ENCODE assay signal across 7 mouse cellular contexts in the genomic region with DNA sequence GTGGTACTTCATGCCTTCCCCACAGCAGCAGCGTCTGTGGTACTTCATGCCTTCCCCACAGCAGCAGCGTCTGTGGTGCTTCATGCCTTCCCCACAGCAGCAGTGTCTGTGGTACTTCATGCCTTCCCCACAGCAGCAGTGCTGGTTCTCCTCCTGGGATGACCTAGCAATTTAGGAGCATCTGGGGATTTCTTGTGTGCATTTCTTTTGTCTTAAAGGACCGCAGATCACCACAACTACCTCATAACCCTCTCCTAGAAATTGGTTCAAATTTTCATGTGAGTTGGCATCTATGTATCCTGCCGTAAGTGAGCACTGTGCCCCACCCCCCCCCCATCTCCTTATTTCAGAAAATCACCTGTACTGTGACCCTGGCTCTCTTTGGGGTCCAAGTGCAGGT.
DNase-seq lines count a peak whose midpoint lies in the region; ATAC-seq lines count a peak whose summit lies in the region.
"Not testable (repeated sequence)": the region's sequence is repeated elsewhere in the genome, so short reads cannot be mapped to it uniquely, and the experiment has no call there.

No protein-coding gene starts in this region.

- not testable (repeated sequence) for H3K9me3 ChIP-seq in embryonic facial prominence, embryonic 10.5 days; forebrain, embryonic 11.5 days (ENCODE audit: control insufficient read depth, low read length); heart, embryonic 10.5 days; hindbrain, embryonic 14.5 days (ENCODE audit: control insufficient read depth, low read length); limb, embryonic 10.5 days (replicated peaks); midbrain, embryonic 11.5 days (ENCODE audit: control insufficient read depth, low read length); neural tube, embryonic 11.5 days (ENCODE audit: control insufficient read depth, low read length)

- 0 out of 2 replicates have a peak, but pooled peaks have one; percentile 15 for ATAC-seq in forebrain, embryonic 11.5 days (replicated peaks; ENCODE audit: low FRiP score)
- ATAC-seq in hindbrain, embryonic 14.5 days (ENCODE audit: low FRiP score); midbrain, embryonic 11.5 days (ENCODE audit: low FRiP score): not testable (repeated sequence)
- ATAC-seq in neural tube, embryonic 11.5 days (ENCODE audit: insufficient read depth, low FRiP score, low TSS enrichment), result 0 out of 2 replicates have a peak, but pooled peaks have one; percentile 9

- peaks cover 31% of the 10 kb centered on the region for H3K4me1 ChIP-seq in embryonic facial prominence, embryonic 10.5 days
- H3K4me1 ChIP-seq in forebrain, embryonic 11.5 days (replicated peaks; ENCODE audit: control insufficient read depth, insufficient read depth, low read length), result not testable (repeated sequence)
- peaks cover 28% of the 10 kb centered on the region for H3K4me1 ChIP-seq in heart, embryonic 10.5 days
- H3K4me1 ChIP-seq in hindbrain, embryonic 14.5 days (replicated peaks; ENCODE audit: control insufficient read depth, insufficient read depth, low read length), result peaks cover 15% of the 10 kb centered on the region
- H3K4me1 ChIP-seq in limb, embryonic 10.5 days, result peaks cover 36% of the 10 kb centered on the region
- peaks cover 16% of the 10 kb centered on the region for H3K4me1 ChIP-seq in midbrain, embryonic 11.5 days (ENCODE audit: control insufficient read depth, insufficient read depth, low read length)
- H3K4me1 ChIP-seq in neural tube, embryonic 11.5 days (ENCODE audit: control insufficient read depth, insufficient read depth, low read length), result peaks cover 22% of the 10 kb centered on the region

- H3K27me3 ChIP-seq in embryonic facial prominence, embryonic 10.5 days (replicated peaks; ENCODE audit: low read depth, poor library complexity, severe bottlenecking); forebrain, embryonic 11.5 days (ENCODE audit: control insufficient read depth, insufficient read depth, low read length); heart, embryonic 10.5 days (ENCODE audit: insufficient read depth, poor library complexity, severe bottlenecking); hindbrain, embryonic 14.5 days (ENCODE audit: control insufficient read depth, insufficient read depth, low read length); limb, embryonic 10.5 days (ENCODE audit: low read depth, poor library complexity, severe bottlenecking); midbrain, embryonic 11.5 days (ENCODE audit: control insufficient read depth, insufficient read depth, low read length); neural tube, embryonic 11.5 days (ENCODE audit: control insufficient read depth, insufficient read depth, low read length): not testable (repeated sequence)

- not testable (repeated sequence) for DNase-seq in embryonic facial prominence, embryonic 10.5 days (ENCODE audit: low spot score); forebrain, embryonic 11.5 days (ENCODE audit: low spot score); heart, embryonic 10.5 days (ENCODE audit: low spot score); hindbrain, embryonic 14.5 days (ENCODE audit: low spot score); limb, embryonic 10.5 days (ENCODE audit: low spot score); midbrain, embryonic 11.5 days (ENCODE audit: low spot score, missing footprints); neural tube, embryonic 11.5 days (ENCODE audit: low spot score)

- H3K9ac ChIP-seq in forebrain, embryonic 11.5 days (ENCODE audit: low read length); hindbrain, embryonic 14.5 days: not testable (repeated sequence)
- H3K9ac ChIP-seq in midbrain, embryonic 11.5 days (ENCODE audit: low read length), result peak overlapping the region; percentile 36; the same call in 1 of the 2 replicates
- 0 out of 2 replicates have a peak overlapping the region, but pooled peaks have one; percentile 31 for H3K9ac ChIP-seq in neural tube, embryonic 11.5 days (ENCODE audit: low read length)

- WGBS in embryonic facial prominence, embryonic 10.5 days, result 44% methylated on average over 4 of the region's 4 CpGs
- WGBS in forebrain, embryonic 11.5 days, result 54% methylated on average over 3 of the region's 4 CpGs
- 48% methylated on average over 4 of the region's 4 CpGs for WGBS in heart, embryonic 10.5 days
- WGBS in hindbrain, embryonic 14.5 days, result 36% methylated on average over 2 of the region's 4 CpGs
- WGBS in limb, embryonic 10.5 days, result 36% methylated on average over 4 of the region's 4 CpGs
- 52% methylated on average over 3 of the region's 4 CpGs for WGBS in midbrain, embryonic 11.5 days
- 41% methylated on average over 2 of the region's 4 CpGs for WGBS in neural tube, embryonic 11.5 days

- peak overlapping the region; percentile 87 for H3K27ac ChIP-seq in embryonic facial prominence, embryonic 10.5 days (replicated peaks)
- peak overlapping the region; percentile 42; the same call in 1 of the 2 replicates for H3K27ac ChIP-seq in forebrain, embryonic 11.5 days (ENCODE audit: low read depth, low read length)
- H3K27ac ChIP-seq in heart, embryonic 10.5 days, result peak overlapping the region; percentile 60
- peak overlapping the region; percentile 71 for H3K27ac ChIP-seq in hindbrain, embryonic 14.5 days
- H3K27ac ChIP-seq in limb, embryonic 10.5 days, result peak overlapping the region; percentile 86
- peak overlapping the region; percentile 85 for H3K27ac ChIP-seq in midbrain, embryonic 11.5 days (ENCODE audit: low read depth, low read length)
- H3K27ac ChIP-seq in neural tube, embryonic 11.5 days (ENCODE audit: low read depth, low read length), result peak overlapping the region; percentile 86

- H3K4me2 ChIP-seq in forebrain, embryonic 11.5 days (ENCODE audit: low read depth, low read length, severe bottlenecking); hindbrain, embryonic 14.5 days (replicated peaks); midbrain, embryonic 11.5 days; neural tube, embryonic 11.5 days (ENCODE audit: low read depth): not testable (repeated sequence)

- H3K4me3 ChIP-seq in embryonic facial prominence, embryonic 10.5 days; forebrain, embryonic 11.5 days (ENCODE audit: low read depth, low read length); heart, embryonic 10.5 days; hindbrain, embryonic 14.5 days (replicated peaks; ENCODE audit: low read length); limb, embryonic 10.5 days; midbrain, embryonic 11.5 days (ENCODE audit: low read depth, low read length); neural tube, embryonic 11.5 days (ENCODE audit: low read depth, low read length): not testable (repeated sequence)

- H3K36me3 ChIP-seq in embryonic facial prominence, embryonic 10.5 days (replicated peaks); forebrain, embryonic 11.5 days (ENCODE audit: control insufficient read depth, insufficient read depth, low read length); heart, embryonic 10.5 days; hindbrain, embryonic 14.5 days (replicated peaks; ENCODE audit: control insufficient read depth, insufficient read depth); limb, embryonic 10.5 days; midbrain, embryonic 11.5 days (ENCODE audit: control insufficient read depth, insufficient read depth, low read length); neural tube, embryonic 11.5 days (ENCODE audit: control insufficient read depth, insufficient read depth, low read length): not testable (repeated sequence)
